Mouse (Mus musculus) erythroblast, embryonic 14.5 days (primary cell): ENCODE data around the gene Sfswap.

Experiments used
- GATA1 ChIP-seq: IDR thresholded peaks from 2 replicates; pipeline ENCODE4 v1.6.1; 2012; ENCODE audit warnings: low read length, inconsistent platforms, mixed read lengths
- TAL1 ChIP-seq: IDR thresholded peaks from 3 replicates; pipeline ENCODE4 v1.6.1; 2012; ENCODE audit warnings: low read length, inconsistent platforms, mixed read lengths

DNA sequence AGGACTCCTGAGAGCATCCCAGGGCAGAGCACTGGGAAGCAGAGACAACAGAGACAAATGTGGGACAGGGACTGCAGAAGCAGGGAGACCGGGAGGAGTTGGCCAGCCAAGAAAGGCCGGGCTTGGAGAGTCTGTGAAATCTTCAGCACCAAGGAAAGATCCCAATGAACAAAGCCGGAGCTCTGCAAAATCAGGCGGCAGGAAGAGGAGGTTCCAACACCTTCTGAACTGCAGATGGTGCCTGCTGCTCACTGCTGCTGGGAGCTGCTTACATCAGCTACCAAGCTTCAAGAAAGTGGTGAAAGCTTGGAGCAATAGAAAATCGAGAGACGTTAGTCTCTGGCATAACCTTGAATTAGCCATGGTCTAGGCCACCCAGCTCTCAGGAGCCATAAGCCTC is 79.0 kb downstream of the Sfswap start:
- no peak for TF ChIP-seq GATA1
- TF ChIP-seq TAL1: no peak
